Mouse (Mus musculus) splenic B cell, adult 2 months (primary cell): ENCODE results near the gene Gm42957.

Experiments used
- DNase-seq: peaks from one replicate; pipeline ENCODE4 v3.0.0-alpha.2; 2011; ENCODE audit warnings: low read depth, low spot score
- H3K27me3 ChIP-seq: 2 replicates; pipeline ENCODE4 v1.6.1; 2012; ENCODE audit warnings: mild to moderate bottlenecking, low read length, moderate library complexity, mixed read lengths; ENCODE audit not compliant: control insufficient read depth, poor library complexity, insufficient read depth, severe bottlenecking
- H3K36me3 ChIP-seq: 2 replicates; pipeline ENCODE4 v1.6.1; 2012; ENCODE audit warnings: mild to moderate bottlenecking, low read length, moderate library complexity, mixed read lengths; ENCODE audit not compliant: control insufficient read depth, poor library complexity, insufficient read depth, severe bottlenecking

The Gm42957 gene

GRCm38 (mm10) chr3:96634928-96635879 lies at the start of gene Gm42957, which contains the start of gene Pex11b:
TSS of gene Gm42957 (plus strand) at chr3:96635474.
TSS of gene Pex11b (plus strand) at chr3:96635376.
- H3K27me3 ChIP-seq, result no peaks in the 10 kb centered on the region
- peak; percentile 73 for DNase-seq
- peaks cover 1% of the 10 kb centered on the region for H3K36me3 ChIP-seq

GRCm38 (mm10) chr3:96590657-96591056 lies 44.6 kb upstream of the Gm42957 start:
- DNase-seq, result no peak
- H3K27me3 ChIP-seq, result no peaks in the 10 kb centered on the region
- no peaks in the 10 kb centered on the region for H3K36me3 ChIP-seq

- peak; percentile 56 for DNase-seq
- H3K36me3 ChIP-seq, result no peaks in the 10 kb centered on the region
- H3K27me3 ChIP-seq, result no peaks in the 10 kb centered on the region; the same call in 1 of the 2 replicates
Measured at GRCm38 (mm10) chr3:96593374-96593773, 41.9 kb upstream of the Gm42957 start.

- H3K27me3 ChIP-seq, result no peaks in the 10 kb centered on the region; the same call in 1 of the 2 replicates
- H3K36me3 ChIP-seq, result no peaks in the 10 kb centered on the region
- DNase-seq, result peak; percentile 94
Measured at GRCm38 (mm10) chr3:96593790-96594560, 41.3 kb upstream of the Gm42957 start, which contains the start of gene Polr3gl. TSS of gene Polr3gl (minus strand) at chr3:96594181.

- DNase-seq, result no peak
- no peaks in the 10 kb centered on the region for H3K36me3 ChIP-seq
- H3K27me3 ChIP-seq, result no peaks in the 10 kb centered on the region; the same call in none of the 2 replicates
Measured at GRCm38 (mm10) chr3:96594851-96595250, 40.4 kb upstream of the Gm42957 start.

GRCm38 (mm10) chr3:96595661-96596060 lies 39.6 kb upstream of the Gm42957 start:
- Histone ChIP-seq H3K27me3 (no peaks in the 10 kb centered on the region; the same call in none of the 2 replicates), H3K36me3 (no peaks in the 10 kb centered on the region)
- DNase-seq, result no peak

- no peaks in the 10 kb centered on the region; the same call in none of the 2 replicates for H3K27me3 ChIP-seq
- no peaks in the 10 kb centered on the region for H3K36me3 ChIP-seq
- DNase-seq, result no peak
Measured at GRCm38 (mm10) chr3:96596228-96596707, 39.0 kb upstream of the Gm42957 start, which contains the start of gene Ankrd34a. TSS of gene Ankrd34a (plus strand) at chr3:96596636.

- no peak for DNase-seq
Measured at GRCm38 (mm10) chr3:96596855-96597254, 38.4 kb upstream of the Gm42957 start.

GRCm38 (mm10) chr3:96597435-96597891 lies 37.8 kb upstream of the Gm42957 start:
- no peaks in the 10 kb centered on the region; the same call in none of the 2 replicates for H3K27me3 ChIP-seq
- DNase-seq, result no peak
- H3K36me3 ChIP-seq, result no peaks in the 10 kb centered on the region

More at GRCm38 (mm10) chr3:96596855-96597254, 38.4 kb upstream of the Gm42957 start:
- no peaks in the 10 kb centered on the region; the same call in none of the 2 replicates for H3K27me3 ChIP-seq
- H3K36me3 ChIP-seq, result no peaks in the 10 kb centered on the region

- no peak for DNase-seq
- Histone ChIP-seq H3K36me3 (no peaks in the 10 kb centered on the region), H3K27me3 (no peaks in the 10 kb centered on the region; the same call in none of the 2 replicates)
Measured at GRCm38 (mm10) chr3:96598156-96599068, 36.9 kb upstream of the Gm42957 start.

GRCm38 (mm10) chr3:96599069-96599393 lies 36.2 kb upstream of the Gm42957 start:
- DNase-seq, result no peak
- H3K27me3 ChIP-seq, result no peaks in the 10 kb centered on the region; the same call in none of the 2 replicates
- H3K36me3 ChIP-seq, result no peaks in the 10 kb centered on the region

GRCm38 (mm10) chr3:96599411-96599810 lies 35.9 kb upstream of the Gm42957 start:
- Histone ChIP-seq H3K27me3 (no peaks in the 10 kb centered on the region; the same call in none of the 2 replicates), H3K36me3 (no peaks in the 10 kb centered on the region)
- no peak for DNase-seq

- no peaks in the 10 kb centered on the region; the same call in none of the 2 replicates for H3K27me3 ChIP-seq
Measured at GRCm38 (mm10) chr3:96600639-96601250, 34.5 kb upstream of the Gm42957 start, which contains the start of gene Lix1l. TSS of gene Lix1l (plus strand) at chr3:96601149.

More at GRCm38 (mm10) chr3:96600639-96601250, 34.5 kb upstream of the Gm42957 start, which contains the start of gene Lix1l:
- peak; percentile 88 for DNase-seq
- H3K36me3 ChIP-seq, result no peaks in the 10 kb centered on the region
